Mouse (Mus musculus): ENCODE measurements around the gene Sugp1. TPM values are rescaled to one million over a fixed set of nuclear protein-coding genes. Genes with fewer than 3 reads are reported as not detected.
A peak's percentile ranks its signal among the peaks of the same experiment; 100 is the strongest.

The Sugp1 gene
- polyA plus RNA-seq, 1 experiment from 2014 or later, result 51.9 TPM

DNA sequence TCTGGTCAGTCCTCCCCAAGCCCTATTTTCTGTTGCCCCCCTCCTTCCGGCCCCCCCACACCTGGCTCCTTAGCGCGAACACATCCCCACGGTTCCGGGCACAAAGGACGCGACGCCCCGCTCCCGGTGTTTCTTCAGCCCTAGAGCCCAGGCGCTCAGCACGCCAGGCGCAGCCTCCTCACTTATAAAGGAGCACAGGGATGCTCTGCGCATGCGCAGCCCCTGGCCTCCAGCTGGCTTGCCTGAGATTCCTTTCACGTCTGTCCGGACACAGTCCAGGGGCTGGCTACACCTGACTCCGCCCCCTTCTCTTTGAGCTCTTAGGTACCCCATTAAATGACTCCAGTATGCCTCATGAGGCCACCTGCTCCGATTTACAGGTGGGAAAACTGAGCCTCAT is 78.1 kb downstream of the Sugp1 start, which contains the start of gene Ncan:
TSS of gene Ncan (minus strand) at position 207 of the 400 bp plus-strand sequence.
- Histone ChIP-seq H3K27me3 (ENCODE audit: low read depth, poor library complexity, severe bottlenecking) (peaks cover 65% of the 10 kb centered on the region), H3K36me3 (no peaks in the 10 kb centered on the region; the same call in 1 of the 2 replicates), H3K4me3 (peak within 1 kb of the TSS; percentile 65), H3K4me1 (peaks cover 35% of the 10 kb centered on the region), H3K27ac (replicated peaks) (peak within 1 kb of the TSS; percentile 84), H3K9me3 (replicated peaks) (no peaks in the 10 kb centered on the region)
- peak; percentile 87 for DNase-seq (ENCODE audit: low spot score)
- 1% methylated on average over 19 of the region's 19 CpGs for WGBS

Small RNA genes within 50 kb of the gene (microRNA-seq; reads per million reads assigned to microRNA genes)
- not detected for gene Mir7066

Other genes starting within 250 kb of the Sugp1 start
- 7.7 and 9.7 TPM in 2 replicates for gene Gmip, start 234.1 kb upstream of the Sugp1 start, polyA plus RNA-seq (2016; fragmentation: Nextera tagmentation; extraction: Ambion mirVana)
- gene Lpar2, start 220.4 kb upstream of the Sugp1 start, polyA plus RNA-seq (2016; fragmentation: Nextera tagmentation; extraction: Ambion mirVana), result 0.65 and 0.68 TPM in 2 replicates
- gene Pbx4, start 210.3 kb upstream of the Sugp1 start, polyA plus RNA-seq (2016; fragmentation: Nextera tagmentation; extraction: Ambion mirVana), result 42.9 and 46.0 TPM in 2 replicates
- gene Cilp2, start 155.1 kb upstream of the Sugp1 start, polyA plus RNA-seq (2016; fragmentation: Nextera tagmentation; extraction: Ambion mirVana), result 0.47 TPM in 2 replicates
- gene Tssk6, start 140.6 kb upstream of the Sugp1 start, polyA plus RNA-seq (2016; fragmentation: Nextera tagmentation; extraction: Ambion mirVana), result 5.2 and 5.4 TPM in 2 replicates
- gene Ndufa13, start 140.3 kb upstream of the Sugp1 start, polyA plus RNA-seq (2016; fragmentation: Nextera tagmentation; extraction: Ambion mirVana), result 173 and 174 TPM in 2 replicates
- gene Yjefn3, start 140.1 kb upstream of the Sugp1 start, polyA plus RNA-seq (2016; fragmentation: Nextera tagmentation; extraction: Ambion mirVana), result 4.2 and 5.9 TPM in 2 replicates
- 48.0 and 48.7 TPM in 2 replicates for gene Gatad2a, start 46.4 kb upstream of the Sugp1 start, polyA plus RNA-seq (2016; fragmentation: Nextera tagmentation; extraction: Ambion mirVana)
- 57.2 and 67.4 TPM in 2 replicates for gene Mau2, start 79 bp upstream of the Sugp1 start, polyA plus RNA-seq (2016; fragmentation: Nextera tagmentation; extraction: Ambion mirVana)
- 0.69 and 1.1 TPM in 2 replicates for gene Tm6sf2, start 30.1 kb downstream of the Sugp1 start, polyA plus RNA-seq (2016; fragmentation: Nextera tagmentation; extraction: Ambion mirVana)
- 0.06 and 0.22 TPM in 2 replicates for gene Hapln4, start 40.6 kb downstream of the Sugp1 start, polyA plus RNA-seq (2016; fragmentation: Nextera tagmentation; extraction: Ambion mirVana)
- 14.4 and 44.7 TPM in 2 replicates for gene Ncan, start 78.1 kb downstream of the Sugp1 start, polyA plus RNA-seq (2016; fragmentation: Nextera tagmentation; extraction: Ambion mirVana)
- gene Nr2c2ap, start 88.5 kb downstream of the Sugp1 start, polyA plus RNA-seq (2016; fragmentation: Nextera tagmentation; extraction: Ambion mirVana), result 28.4 and 30.7 TPM in 2 replicates
- 16.1 and 18.1 TPM in 2 replicates for gene Rfxank, start 96.3 kb downstream of the Sugp1 start, polyA plus RNA-seq (2016; fragmentation: Nextera tagmentation; extraction: Ambion mirVana)
- 38.2 and 41.3 TPM in 2 replicates for gene Borcs8, start 96.7 kb downstream of the Sugp1 start, polyA plus RNA-seq (2016; fragmentation: Nextera tagmentation; extraction: Ambion mirVana)
- gene Mef2b, start 96.9 kb downstream of the Sugp1 start, polyA plus RNA-seq (2016; fragmentation: Nextera tagmentation; extraction: Ambion mirVana), result 0.46 and 0.86 TPM in 2 replicates
- 66.1 and 73.4 TPM in 2 replicates for gene Tmem161a, start 129.5 kb downstream of the Sugp1 start, polyA plus RNA-seq (2016; fragmentation: Nextera tagmentation; extraction: Ambion mirVana)
- 2.2 and 2.7 TPM in 2 replicates for gene Slc25a42, start 169.5 kb downstream of the Sugp1 start, polyA plus RNA-seq (2016; fragmentation: Nextera tagmentation; extraction: Ambion mirVana)
- gene Sugp2, start 191.4 kb downstream of the Sugp1 start, polyA plus RNA-seq (2016; fragmentation: Nextera tagmentation; extraction: Ambion mirVana), result 57.6 and 62.4 TPM in 2 replicates
- gene Armc6, start 191.7 kb downstream of the Sugp1 start, polyA plus RNA-seq (2016; fragmentation: Nextera tagmentation; extraction: Ambion mirVana), result 35.7 and 38.8 TPM in 2 replicates
- gene Homer3, start 240.0 kb downstream of the Sugp1 start, polyA plus RNA-seq (2016; fragmentation: Nextera tagmentation; extraction: Ambion mirVana), result 102 and 111 TPM in 2 replicates